Mouse (Mus musculus) hindbrain, embryonic 16.5 days (tissue): Measurements from ENCODE around the gene R3hdm1. TPM values are rescaled to one million over a fixed set of nuclear protein-coding genes. Genes with fewer than 3 reads are reported as not detected.
"Not testable (repeated sequence)": the region's sequence is repeated elsewhere in the genome, so short reads cannot be mapped to it uniquely, and the experiment has no call there.

Experiments
- ATAC-seq: fragments of 200-750 bp; cut with Nextera tagmentation; 2 replicates; pipeline ENCODE4 v1.8.0; 2017; ENCODE audit warnings: moderate TSS enrichment, moderate library complexity
- H3K27ac ChIP-seq: fragments of 300-500 bp; sonication (generic); 2 replicates; pipeline ENCODE4 v1.5.1; 2014; ENCODE audit warnings: low read depth, mild to moderate bottlenecking, control low read depth, low read length, moderate library complexity
- H3K27me3 ChIP-seq: fragments of 300-500 bp; sonication (generic); replicated peaks from 2 replicates; pipeline ENCODE4 v1.6.1; 2014; ENCODE audit warnings: low read length; ENCODE audit not compliant: control insufficient read depth, insufficient read depth
- H3K36me3 ChIP-seq: fragments of 300-500 bp; sonication (generic); 2 replicates; pipeline ENCODE4 v1.6.1; 2014; ENCODE audit warnings: mild to moderate bottlenecking, low read length, moderate library complexity, mixed read lengths; ENCODE audit not compliant: control insufficient read depth, insufficient read depth
- H3K4me1 ChIP-seq: fragments of 300-500 bp; sonication (generic); 2 replicates; pipeline ENCODE4 v1.6.1; 2014; ENCODE audit warnings: low read depth, low read length; ENCODE audit not compliant: control insufficient read depth, insufficient read depth
- H3K4me2 ChIP-seq: fragments of 300-500 bp; sonication (generic); 2 replicates; pipeline ENCODE4 v1.6.1; 2014; ENCODE audit warnings: mild to moderate bottlenecking, low read length, control low read depth, moderate library complexity
- H3K4me3 ChIP-seq: fragments of 300-500 bp; sonication (generic); 2 replicates; pipeline ENCODE4 v1.5.1; 2014; ENCODE audit warnings: mild to moderate bottlenecking, low read length, control low read depth, moderate library complexity
- H3K9ac ChIP-seq: fragments of 300-500 bp; sonication (generic); 2 replicates; pipeline ENCODE4 v1.6.1; 2014; ENCODE audit warnings: low read depth, mild to moderate bottlenecking, control low read depth, low read length, moderate library complexity
- H3K9me3 ChIP-seq: fragments of 300-500 bp; sonication (generic); 2 replicates; pipeline ENCODE4 v1.6.1; 2014; ENCODE audit warnings: mild to moderate bottlenecking, low read length, moderate library complexity; ENCODE audit not compliant: control insufficient read depth
- WGBS: fragments of 180-500 bp; shearing (Covaris S2); extraction: QIAGEN DNeasy Blood & Tissue Kit; methylation state at CpG from one replicate; pipeline ENCODE4 v1.1.7; 2014; 5-methylcytosine and 5-hydroxymethylcytosine counted together
- polyA plus RNA-seq: library from polyadenylated mRNA; unstranded; fragments of >200 nt; fragmentation: Nextera tagmentation; extraction: Ambion mirVana; gene quantifications from 2 replicates; pipeline ENCODE4 v1.2.1, GENCODE M21; 2015

The R3hdm1 gene
- polyA plus RNA-seq, 1 experiment from 2014 or later = 74.9 TPM

GRCm38 (mm10) chr1:128102251-128102640, 855 bp upstream of the R3hdm1 start:
- H3K4me3 ChIP-seq = peak overlapping the region; percentile 64
- no peaks in the 10 kb centered on the region for H3K27me3 ChIP-seq
- ATAC-seq = peak; percentile 13
- no peaks in the 10 kb centered on the region for H3K9me3 ChIP-seq
- H3K4me1 ChIP-seq = peaks cover 10% of the 10 kb centered on the region
- H3K4me2 ChIP-seq = peak overlapping the region; percentile 58
- H3K27ac ChIP-seq = peak overlapping the region; percentile 82; the same call in 1 of the 2 replicates
- peak overlapping the region; percentile 11 for H3K9ac ChIP-seq
- WGBS = 0% methylated on average over 15 of the region's 15 CpGs
- no peaks in the 10 kb centered on the region for H3K36me3 ChIP-seq

- Histone ChIP-seq H3K27me3 (no peaks in the 10 kb centered on the region), H3K9me3 (no peaks in the 10 kb centered on the region), H3K4me2 (peak overlapping the region; percentile 70), H3K36me3 (no peaks in the 10 kb centered on the region), H3K9ac (peak overlapping the region; percentile 78), H3K27ac (peak overlapping the region; percentile 83), H3K4me3 (peak overlapping the region; percentile 64), H3K4me1 (peaks cover 10% of the 10 kb centered on the region)
- peak; percentile 63 for ATAC-seq
- WGBS = under 1% methylated on average over 35 of the region's 47 CpGs
Measured at GRCm38 (mm10) chr1:128103520-128104088, 503 bp downstream of the R3hdm1 start.

- no peak overlapping the region for H3K4me3 ChIP-seq
- H3K36me3 ChIP-seq = no peaks in the 10 kb centered on the region
- no peaks in the 10 kb centered on the region for H3K4me1 ChIP-seq
- WGBS = 93% methylated on average over 4 of the region's 4 CpGs
- no peak overlapping the region for H3K4me2 ChIP-seq
- H3K9ac ChIP-seq = no peak overlapping the region
- H3K27ac ChIP-seq = no peak overlapping the region
- H3K9me3 ChIP-seq = no peaks in the 10 kb centered on the region
- no peak for ATAC-seq
- no peaks in the 10 kb centered on the region for H3K27me3 ChIP-seq
Measured at GRCm38 (mm10) chr1:128120913-128121627, 18.0 kb downstream of the R3hdm1 start.

GRCm38 (mm10) chr1:128136222-128136621, 33.1 kb downstream of the R3hdm1 start:
- not testable (repeated sequence) for ATAC-seq, H3K9me3 ChIP-seq, H3K27ac ChIP-seq, H3K4me3 ChIP-seq, H3K9ac ChIP-seq, H3K36me3 ChIP-seq, H3K4me1 ChIP-seq, H3K4me2 ChIP-seq, H3K27me3 ChIP-seq

- ATAC-seq = no peak
- Histone ChIP-seq H3K4me2 (no peak overlapping the region), H3K27me3 (no peaks in the 10 kb centered on the region), H3K9ac (no peak overlapping the region), H3K4me3 (no peak overlapping the region), H3K36me3 (no peaks in the 10 kb centered on the region), H3K4me1 (no peaks in the 10 kb centered on the region), H3K9me3 (no peaks in the 10 kb centered on the region), H3K27ac (no peak overlapping the region)
Measured at GRCm38 (mm10) chr1:128141039-128141438, 37.9 kb downstream of the R3hdm1 start.

GRCm38 (mm10) chr1:128141737-128142136, 38.6 kb downstream of the R3hdm1 start:
- Histone ChIP-seq H3K4me1 (no peaks in the 10 kb centered on the region), H3K36me3 (no peaks in the 10 kb centered on the region), H3K9ac (no peak overlapping the region), H3K27me3 (no peaks in the 10 kb centered on the region), H3K4me3 (no peak overlapping the region), H3K4me2 (no peak overlapping the region), H3K9me3 (no peaks in the 10 kb centered on the region), H3K27ac (no peak overlapping the region)
- no peak for ATAC-seq

- H3K9ac ChIP-seq = no peak overlapping the region
- no peaks in the 10 kb centered on the region for H3K4me1 ChIP-seq
- no peak for ATAC-seq
- no peaks in the 10 kb centered on the region for H3K27me3 ChIP-seq
- no peak overlapping the region for H3K4me2 ChIP-seq
- WGBS = 98% methylated on average over 1 of the region's 1 CpGs
- no peak overlapping the region for H3K27ac ChIP-seq
- no peak overlapping the region for H3K4me3 ChIP-seq
- H3K9me3 ChIP-seq = no peaks in the 10 kb centered on the region
- no peaks in the 10 kb centered on the region for H3K36me3 ChIP-seq
Measured at GRCm38 (mm10) chr1:128166956-128167355, 63.9 kb downstream of the R3hdm1 start.

- no peak overlapping the region for H3K4me2 ChIP-seq
- H3K9me3 ChIP-seq = no peaks in the 10 kb centered on the region
- no peak overlapping the region for H3K4me3 ChIP-seq
- H3K27me3 ChIP-seq = no peaks in the 10 kb centered on the region
- peaks cover 3% of the 10 kb centered on the region; the same call in 1 of the 2 replicates for H3K36me3 ChIP-seq
- no peak for ATAC-seq
- H3K4me1 ChIP-seq = no peaks in the 10 kb centered on the region
- no peak overlapping the region for H3K9ac ChIP-seq
- no peak overlapping the region for H3K27ac ChIP-seq
Measured at GRCm38 (mm10) chr1:128170104-128170503, 67.0 kb downstream of the R3hdm1 start.

- WGBS = 81% methylated on average over 2 of the region's 2 CpGs
- Histone ChIP-seq H3K9ac (no peak overlapping the region), H3K27me3 (no peaks in the 10 kb centered on the region), H3K4me3 (no peak overlapping the region), H3K36me3 (peaks cover 25% of the 10 kb centered on the region), H3K27ac (no peak overlapping the region), H3K4me2 (no peak overlapping the region), H3K9me3 (no peaks in the 10 kb centered on the region), H3K4me1 (no peaks in the 10 kb centered on the region)
- ATAC-seq = no peak
Measured at GRCm38 (mm10) chr1:128191426-128191825, 88.3 kb downstream of the R3hdm1 start.
